Mouse (Mus musculus) T-helper 17 cell (primary cell): ENCODE results near the gene Mnd1.

Experiments used
- in situ Hi-C, 2 experiments: fragments of 300-600 bp; cut with MboI, MseI; formaldehyde crosslinking; loops; 1 replicate in 1 of 2; 2 replicates in 1 of 2; pipeline ENCODE4 v1.15.1; 2025; ENCODE audit warnings: high pct_unique_total_duplicates in 2 of 2

Gene Mnd1

GRCm38 (mm10) chr3:84092875-84093274, 62.7 kb downstream of the Mnd1 start:
- in situ Hi-C loops: no loop called here

- in situ Hi-C loops: no loop called here
Observed at GRCm38 (mm10) chr3:84090982-84091381, 64.6 kb downstream of the Mnd1 start.

- in situ Hi-C loops: no loop called here
Observed at GRCm38 (mm10) chr3:84086921-84087320, 68.7 kb downstream of the Mnd1 start.

GRCm38 (mm10) chr3:84086337-84086736, 69.2 kb downstream of the Mnd1 start:
- in situ Hi-C loops: no loop called here

- in situ Hi-C loops: no loop called here
Observed at GRCm38 (mm10) chr3:84085429-84085828, 70.2 kb downstream of the Mnd1 start.

DNA sequence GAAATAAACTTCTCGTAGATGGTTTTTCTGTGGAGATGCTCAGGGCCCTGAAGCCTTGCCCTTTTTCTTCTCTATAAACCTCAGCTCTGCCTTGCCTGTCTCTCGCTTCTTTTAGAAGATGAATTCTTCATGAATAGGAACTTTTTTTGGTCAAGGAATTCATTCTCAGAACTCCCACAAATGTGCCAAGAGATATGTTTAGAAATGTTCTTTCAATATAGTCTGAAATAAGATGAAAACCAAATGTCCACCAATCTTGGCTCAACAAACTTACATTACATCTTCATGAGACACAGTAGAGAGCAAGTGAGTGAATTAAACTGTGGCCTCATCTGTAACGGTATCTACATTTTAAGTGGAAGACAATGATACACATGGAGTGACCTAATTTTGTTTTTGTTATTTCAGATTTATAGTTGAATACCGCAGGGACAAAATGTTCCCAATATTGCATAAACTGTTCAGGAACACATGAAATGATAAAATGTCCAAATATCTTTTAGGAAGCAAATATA, 74.3 kb downstream of the Mnd1 start:
- in situ Hi-C loops: no loop called here

GRCm38 (mm10) chr3:84080074-84080473, 75.5 kb downstream of the Mnd1 start:
- in situ Hi-C loops: no loop called here

GRCm38 (mm10) chr3:84077505-84077904, 78.1 kb downstream of the Mnd1 start:
- in situ Hi-C loops: no loop called here

DNA sequence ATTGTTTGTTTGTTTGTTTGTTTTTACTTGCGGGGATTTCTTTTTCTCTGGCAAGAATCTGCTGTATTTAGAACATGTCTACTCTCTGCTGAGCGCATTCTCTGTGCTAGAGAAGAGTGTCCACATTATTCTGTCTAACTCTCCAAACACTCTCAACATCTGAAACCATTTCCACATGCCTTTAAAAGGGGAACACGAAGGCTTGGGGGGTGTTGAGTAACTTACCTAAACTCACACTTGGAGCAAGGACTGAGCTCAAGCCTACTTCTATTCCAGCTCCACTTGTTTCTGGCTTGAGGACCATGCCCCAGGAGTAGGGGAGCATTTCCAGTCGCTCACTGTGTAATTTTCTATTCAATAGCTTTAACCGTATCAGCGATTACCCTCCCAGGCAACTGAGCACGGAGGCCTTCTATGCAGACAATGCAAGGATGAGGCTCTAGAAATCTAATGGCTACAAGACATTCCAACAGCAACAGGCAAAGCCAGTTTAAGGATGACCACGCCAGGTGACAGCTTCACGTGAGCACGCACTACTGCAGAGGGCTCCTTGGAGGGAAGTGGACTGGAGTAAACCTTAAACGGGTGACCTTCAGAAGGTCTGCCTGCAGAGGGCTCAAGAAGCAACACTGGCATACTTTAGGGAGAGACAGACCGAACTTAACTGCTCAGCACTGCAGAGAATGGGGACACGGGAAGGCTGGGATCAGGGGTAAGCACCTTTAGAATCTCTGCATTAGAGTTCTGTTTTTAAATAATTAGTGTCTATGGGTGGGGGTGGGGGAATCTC, 78.8 kb downstream of the Mnd1 start:
- in situ Hi-C loops: no loop called here

GRCm38 (mm10) chr3:84075516-84075915, 80.1 kb downstream of the Mnd1 start:
- in situ Hi-C loops: no loop called here

- in situ Hi-C loops: loop anchor here in 1 of 2 experiments (25.0 kb wide), 1 partner anchor 763 kb away; no protein-coding TSS in a partner anchor
Observed at GRCm38 (mm10) chr3:84074777-84075176, 80.8 kb downstream of the Mnd1 start.

DNA sequence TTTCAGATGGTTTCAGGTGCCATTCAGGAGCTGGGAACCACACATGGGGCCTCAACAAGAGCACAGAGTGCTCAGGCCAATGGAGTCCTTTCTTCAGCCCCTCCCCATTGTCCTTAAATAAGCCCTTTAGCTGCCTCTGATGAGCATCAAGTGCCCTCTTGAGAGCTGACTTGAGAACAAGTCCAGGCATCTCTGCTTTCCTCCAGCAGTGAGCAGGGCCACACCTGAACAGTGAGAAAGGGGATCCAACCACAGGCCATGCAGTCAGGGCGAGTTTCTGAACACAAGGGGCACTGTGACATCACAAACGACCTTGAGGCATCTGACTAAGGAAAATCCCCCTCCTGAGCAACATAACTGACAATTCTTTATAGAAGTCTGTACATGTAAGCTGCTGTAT, 83.9 kb downstream of the Mnd1 start:
- in situ Hi-C loops: loop anchor here in 1 of 2 experiments (25.0 kb wide), 1 partner anchor 766 kb away; no protein-coding TSS in a partner anchor

DNA sequence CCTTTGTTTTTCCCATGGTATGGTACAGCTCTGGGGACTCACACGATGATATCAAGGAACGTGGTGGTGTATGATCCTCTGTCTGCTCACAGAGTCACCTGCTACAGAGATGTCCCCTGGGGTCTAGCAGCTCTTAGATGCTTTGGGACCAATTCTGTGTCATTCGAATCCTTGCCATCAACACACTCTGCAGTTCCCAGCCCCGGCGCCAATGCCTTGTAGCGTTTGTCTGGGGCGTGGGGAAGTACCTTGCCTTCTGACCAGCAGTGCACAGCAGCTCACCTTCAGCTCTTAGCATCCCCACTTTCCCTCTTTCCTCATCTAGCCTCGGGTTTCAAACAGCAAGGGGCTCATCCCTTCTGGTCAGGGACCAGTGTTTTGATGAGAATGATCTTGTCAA, 84.8 kb downstream of the Mnd1 start:
- in situ Hi-C loops: loop anchor here in 1 of 2 experiments (25.0 kb wide), 1 partner anchor 766 kb away; no protein-coding TSS in a partner anchor

DNA sequence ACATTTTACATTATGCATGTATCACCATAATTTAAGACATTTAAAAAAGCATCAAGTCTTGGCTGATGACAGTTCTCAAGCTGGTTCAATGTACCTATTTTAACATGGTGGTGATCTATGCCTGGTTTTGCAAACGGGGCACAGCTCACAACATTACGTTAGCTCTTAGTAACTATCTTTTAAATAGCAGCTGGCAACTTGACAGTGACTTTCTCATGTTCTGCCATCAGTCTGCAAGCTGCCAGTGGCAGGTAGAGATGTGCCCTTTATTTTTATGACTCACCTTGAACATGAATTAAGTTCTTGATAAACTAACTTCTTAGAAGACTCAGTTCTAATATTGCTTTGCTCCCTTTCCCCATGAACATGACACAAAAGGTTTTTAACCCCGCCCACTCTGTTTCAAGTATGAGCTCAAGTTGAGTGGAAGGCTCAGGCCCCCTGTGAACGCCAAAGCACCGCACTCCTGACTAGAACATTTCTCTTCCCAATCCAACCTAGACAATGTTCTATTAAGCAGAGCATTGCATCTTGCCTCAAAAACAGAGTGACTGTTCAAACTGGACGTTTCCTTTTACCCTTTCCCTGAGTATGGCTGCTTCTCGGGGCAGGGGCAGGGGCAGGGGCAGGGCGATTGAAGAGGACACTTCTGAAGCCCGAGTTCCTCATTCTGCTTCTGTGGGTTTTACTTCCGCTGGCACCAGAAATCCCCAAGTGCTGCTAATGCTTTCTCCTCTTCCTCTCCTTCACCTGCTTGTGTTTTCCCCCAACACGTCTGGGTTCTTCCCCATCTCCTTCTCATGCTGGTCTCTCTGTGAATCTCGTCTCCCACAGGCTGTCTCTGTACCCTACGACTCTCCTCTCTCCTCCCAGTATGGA, 86.5 kb downstream of the Mnd1 start:
- in situ Hi-C loops: loop anchor here in 1 of 2 experiments (25.0 kb wide), 1 partner anchor 768 kb away; no protein-coding TSS in a partner anchor

DNA sequence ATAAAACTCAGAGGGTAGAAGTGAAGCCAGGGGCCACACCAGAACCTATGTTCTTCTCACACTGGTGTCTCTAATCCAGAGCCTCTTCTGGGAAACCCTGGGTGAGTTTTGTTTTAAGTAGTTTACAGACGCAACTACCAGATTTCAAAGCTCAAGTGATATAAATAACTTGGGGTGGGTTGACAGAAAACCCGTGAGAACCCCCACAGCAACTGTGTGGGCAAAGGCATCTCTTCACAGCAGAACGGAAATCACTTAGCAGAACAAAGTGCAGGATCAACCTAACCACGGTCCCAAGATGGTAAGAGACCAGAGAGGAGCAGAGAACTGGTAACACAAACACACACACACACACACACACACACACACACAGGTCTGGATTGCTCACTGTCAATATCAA, 89.8 kb downstream of the Mnd1 start:
- in situ Hi-C loops: loop anchor here in 1 of 2 experiments (25.0 kb wide), 1 partner anchor 771 kb away; no protein-coding TSS in a partner anchor

DNA sequence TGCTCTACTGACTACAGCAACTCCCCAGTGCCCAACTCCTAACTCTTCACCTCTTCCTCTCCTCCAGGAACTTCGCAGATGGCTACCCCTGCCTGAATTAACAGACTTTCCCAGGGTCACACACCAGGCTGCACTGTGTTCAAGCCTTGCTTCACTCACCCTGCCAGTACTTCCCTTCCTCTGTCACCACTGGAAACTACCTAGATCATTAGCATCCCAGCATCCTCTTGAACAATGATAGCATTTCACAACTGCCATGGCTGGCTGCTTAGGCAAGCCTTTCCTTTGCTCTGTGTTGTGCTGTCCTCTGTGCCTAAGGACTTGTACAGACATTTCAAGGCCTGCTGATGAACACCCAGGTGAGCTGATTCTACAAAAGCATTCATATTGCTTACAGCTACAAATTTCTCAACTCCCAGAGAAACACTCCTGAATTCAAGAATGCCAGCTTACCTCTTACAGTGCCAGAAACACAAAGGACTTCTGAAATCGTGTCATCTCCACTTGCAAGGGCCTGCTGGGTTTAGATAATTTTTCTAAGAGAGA, 92.1 kb downstream of the Mnd1 start:
- in situ Hi-C loops: loop anchor here in 1 of 2 experiments (25.0 kb wide), 1 partner anchor 774 kb away; no protein-coding TSS in a partner anchor

- in situ Hi-C loops: loop anchor here in 1 of 2 experiments (25.0 kb wide), 1 partner anchor 776 kb away; no protein-coding TSS in a partner anchor
Observed at GRCm38 (mm10) chr3:84061523-84062453, 93.8 kb downstream of the Mnd1 start.

GRCm38 (mm10) chr3:84060946-84061345, 94.6 kb downstream of the Mnd1 start:
- in situ Hi-C loops: loop anchor here in 1 of 2 experiments (25.0 kb wide), 1 partner anchor 776 kb away; no protein-coding TSS in a partner anchor

GRCm38 (mm10) chr3:84060128-84060527, 95.5 kb downstream of the Mnd1 start:
- in situ Hi-C loops: loop anchor here in 1 of 2 experiments (25.0 kb wide), 1 partner anchor 777 kb away; no protein-coding TSS in a partner anchor

DNA sequence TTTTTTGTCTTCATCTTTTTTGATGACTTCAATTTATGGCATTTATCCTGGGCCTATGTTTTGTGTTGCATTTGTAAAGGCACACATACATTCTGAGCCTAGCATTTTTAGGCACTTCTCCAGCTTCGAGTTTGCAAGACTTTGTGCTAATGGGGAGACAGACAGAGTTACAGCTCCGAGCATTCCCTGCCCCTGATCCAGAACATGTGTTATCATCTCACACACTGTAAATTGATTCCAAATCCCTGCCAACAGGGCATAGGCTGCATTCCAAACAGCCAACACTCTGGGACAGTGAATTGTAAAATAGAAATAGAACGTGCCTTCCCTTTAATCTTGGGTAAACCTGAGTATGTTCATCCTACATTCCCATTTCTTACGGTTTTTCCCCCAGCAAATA, 95.9 kb downstream of the Mnd1 start:
- in situ Hi-C loops: loop anchor here in 1 of 2 experiments (25.0 kb wide), 1 partner anchor 778 kb away; no protein-coding TSS in a partner anchor
